7 mouse cellular contexts compared by ENCODE assay signal in the genomic region with DNA sequence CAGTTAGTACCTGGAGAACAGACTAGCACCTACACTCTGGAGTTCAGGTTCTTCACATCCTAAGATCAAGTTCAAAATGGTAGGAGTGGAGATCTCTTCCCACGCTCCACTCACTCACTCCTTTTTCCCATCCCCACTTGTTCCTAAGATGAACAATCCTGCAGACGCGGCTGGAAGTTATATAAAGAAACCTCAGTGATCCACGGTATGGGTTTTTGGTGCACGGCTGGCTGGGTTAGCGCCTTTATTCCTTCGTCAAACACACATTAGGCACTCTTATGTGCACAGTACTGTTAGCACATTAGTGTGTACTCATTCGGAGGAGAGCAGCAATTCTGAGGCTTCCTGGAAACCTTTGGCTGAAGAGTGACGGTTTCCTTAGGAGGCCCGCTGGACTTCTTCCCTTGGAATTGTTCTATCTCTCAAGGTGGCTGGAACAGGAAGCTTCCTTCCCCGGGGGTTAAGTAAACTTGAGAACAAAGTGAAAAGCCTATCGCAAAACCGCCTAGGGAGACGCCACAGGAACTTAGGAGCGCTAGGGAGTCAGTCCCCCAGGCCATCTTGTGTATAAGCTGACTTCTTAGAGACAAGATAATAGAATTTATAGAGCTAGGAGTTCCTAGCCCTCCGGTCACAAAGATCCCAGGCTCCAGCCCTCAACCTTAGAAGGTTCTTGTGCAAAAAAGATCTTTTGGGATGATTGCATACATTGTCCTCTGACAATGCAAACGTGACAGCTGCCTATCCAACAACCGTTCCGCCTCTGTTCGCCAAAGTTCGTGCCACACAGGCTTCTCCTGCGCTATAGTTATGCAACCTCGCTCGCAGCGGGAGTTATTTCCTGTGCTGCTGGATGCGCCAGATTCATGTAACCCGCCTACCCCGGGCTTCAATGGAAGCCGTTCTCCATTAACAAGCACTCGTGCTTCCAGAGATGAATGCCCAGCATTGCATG. TPM values are rescaled to one million over a fixed set of nuclear protein-coding genes. Genes with fewer than 3 reads are reported as not detected.
A peak's percentile ranks its signal among the peaks of the same experiment; 100 is the strongest.
DNase-seq lines count a peak whose midpoint lies in the region; ATAC-seq and TF ChIP-seq lines count a peak whose summit lies in the region.

No protein-coding gene starts in this region.

- H3K4me2 ChIP-seq in embryonic facial prominence, embryonic 13.5 days, result peak overlapping the region; percentile 73
- H3K4me2 ChIP-seq in limb, embryonic 12.5 days, result peak overlapping the region; percentile 76
- H3K4me2 ChIP-seq in midbrain, embryonic 13.5 days (replicated peaks), result peak overlapping the region; percentile 76

- TF ChIP-seq POLR2A in bone marrow, adult 2 months (IDR thresholded peaks at IDR 0.05; ENCODE audit: borderline replicate concordance, control insufficient read depth, low read depth, low read length), result no peak
- peak; percentile 36; the same call in 1 of the 2 replicates for TF ChIP-seq POLR2A in heart, adult 2 months (IDR thresholded peaks at IDR 0.05; ENCODE audit: insufficient read depth, low read depth, low read length)

- peak overlapping the region; percentile 93 for H3K27ac ChIP-seq in bone marrow, adult 2 months (ENCODE audit: control insufficient read depth, insufficient read depth, low read depth, low read length, poor library complexity)
- peak overlapping the region; percentile 100 for H3K27ac ChIP-seq in embryonic facial prominence, embryonic 13.5 days
- peak overlapping the region; percentile 96 for H3K27ac ChIP-seq in heart, adult 2 months
- peak overlapping the region; percentile 100 for H3K27ac ChIP-seq in limb, embryonic 12.5 days
- H3K27ac ChIP-seq in midbrain, embryonic 13.5 days, result peak overlapping the region; percentile 99

- no peaks in the 10 kb centered on the region for H3K9me3 ChIP-seq in embryonic facial prominence, embryonic 13.5 days
- H3K9me3 ChIP-seq in limb, embryonic 12.5 days, result no peaks in the 10 kb centered on the region
- H3K9me3 ChIP-seq in midbrain, embryonic 13.5 days, result no peaks in the 10 kb centered on the region

- DNase-seq in heart, adult 2 months, result peak; percentile 82 to 86
- DNase-seq in kidney, adult 8-10 months, result peak; percentile 75 to 78
- DNase-seq in spleen, postnatal 36 days (ENCODE audit: low spot score in 2 of 2), result peak; percentile 11 to 44

- peak overlapping the region; percentile 100 for H3K9ac ChIP-seq in embryonic facial prominence, embryonic 13.5 days
- peak overlapping the region; percentile 29 for H3K9ac ChIP-seq in heart, adult 2 months (ENCODE audit: low read depth, low read length)
- peak overlapping the region; percentile 99 for H3K9ac ChIP-seq in limb, embryonic 12.5 days (replicated peaks)
- H3K9ac ChIP-seq in midbrain, embryonic 13.5 days (replicated peaks), result peak overlapping the region; percentile 99

- H3K4me1 ChIP-seq in bone marrow, adult 2 months (ENCODE audit: control insufficient read depth, insufficient read depth, low read length), result no peaks in the 10 kb centered on the region
- peaks cover 13% of the 10 kb centered on the region for H3K4me1 ChIP-seq in embryonic facial prominence, embryonic 13.5 days
- peaks cover 8% of the 10 kb centered on the region for H3K4me1 ChIP-seq in heart, adult 2 months (ENCODE audit: control insufficient read depth, insufficient read depth, low read length)
- H3K4me1 ChIP-seq in limb, embryonic 12.5 days (replicated peaks), result peaks cover 9% of the 10 kb centered on the region
- peaks cover 25% of the 10 kb centered on the region for H3K4me1 ChIP-seq in midbrain, embryonic 13.5 days (replicated peaks)

- TF ChIP-seq CTCF in bone marrow, adult 2 months (IDR thresholded peaks at IDR 0.05; ENCODE audit: control insufficient read depth, insufficient read depth, low read length), result no peak
- no peak for TF ChIP-seq CTCF in heart, adult 2 months (IDR thresholded peaks at IDR 0.05)

- intact Hi-C loops in heart, adult 2 months (cut with DNase I), result loop anchor here (2.0 to 5.0 kb wide), 5 partner anchors 38 to 219 kb away; no protein-coding TSS in a partner anchor

- peak; percentile 50; the same call in 1 of the 2 replicates for ATAC-seq in embryonic facial prominence, embryonic 13.5 days (ENCODE audit: insufficient number of reproducible peaks, insufficient read depth, low FRiP score, low TSS enrichment, low read depth)
- ATAC-seq in limb, embryonic 12.5 days (ENCODE audit: insufficient number of reproducible peaks, insufficient read depth, low FRiP score, low TSS enrichment, low read depth), result peak; percentile 68
- ATAC-seq in midbrain, embryonic 13.5 days, result peak; percentile 59

- H3K79me2 ChIP-seq in heart, adult 2 months (replicated peaks; ENCODE audit: control insufficient read depth, insufficient read depth, low read length), result peaks cover 3% of the 10 kb centered on the region; the same call in 1 of the 2 replicates

- 0 out of 2 replicates have a peak, but pooled peaks have one; percentile 5 for TF ChIP-seq EP300 in heart, adult 2 months (IDR thresholded peaks at IDR 0.05; ENCODE audit: insufficient read depth, low read depth, low read length)

- WGBS in bone marrow, adult 2 months, result 21% methylated on average over 30 of the region's 30 CpGs
- WGBS in embryonic facial prominence, embryonic 13.5 days, result 5% methylated on average over 30 of the region's 30 CpGs
- WGBS in heart, adult 2 months, result 12% methylated on average over 30 of the region's 30 CpGs
- 7% methylated on average over 30 of the region's 30 CpGs for WGBS in limb, embryonic 12.5 days
- WGBS in midbrain, embryonic 13.5 days, result 3% methylated on average over 30 of the region's 30 CpGs

- H3K27me3 ChIP-seq in embryonic facial prominence, embryonic 13.5 days, result no peaks in the 10 kb centered on the region
- no peaks in the 10 kb centered on the region for H3K27me3 ChIP-seq in heart, adult 2 months (ENCODE audit: control insufficient read depth, insufficient read depth, low read length)
- no peaks in the 10 kb centered on the region for H3K27me3 ChIP-seq in limb, embryonic 12.5 days
- H3K27me3 ChIP-seq in midbrain, embryonic 13.5 days, result peaks cover 8% of the 10 kb centered on the region; the same call in 1 of the 2 replicates

- H3K36me3 ChIP-seq in embryonic facial prominence, embryonic 13.5 days, result no peaks in the 10 kb centered on the region
- peaks cover 5% of the 10 kb centered on the region for H3K36me3 ChIP-seq in heart, adult 2 months (ENCODE audit: control insufficient read depth, insufficient read depth, low read length)
- H3K36me3 ChIP-seq in limb, embryonic 12.5 days, result no peaks in the 10 kb centered on the region
- no peaks in the 10 kb centered on the region for H3K36me3 ChIP-seq in midbrain, embryonic 13.5 days

- H3K4me3 ChIP-seq in bone marrow, adult 2 months (replicated peaks; ENCODE audit: control insufficient read depth, low read depth, low read length), result peak overlapping the region; percentile 87
- peak overlapping the region; percentile 91 for H3K4me3 ChIP-seq in embryonic facial prominence, embryonic 13.5 days
- H3K4me3 ChIP-seq in heart, adult 2 months, result peak overlapping the region; percentile 70
- peak overlapping the region; percentile 98 for H3K4me3 ChIP-seq in limb, embryonic 12.5 days (replicated peaks)
- peak overlapping the region; percentile 91 for H3K4me3 ChIP-seq in midbrain, embryonic 13.5 days (replicated peaks)

RNA-seq across cellular contexts. Expression of gene Spred1, which starts 1.6 kb away (rescaled TPM):
- 3.2 and 5.6 TPM in 2 replicates for polyA plus RNA-seq in bone marrow, adult 2 months (2011; ENCODE audit: insufficient read depth, insufficient read length, low replicate concordance, missing spikeins)
- 13.6 and 20.7 TPM in 2 replicates for polyA plus RNA-seq in embryonic facial prominence, embryonic 13.5 days (2015; fragmentation: Nextera tagmentation; extraction: Ambion mirVana)
- 10 to 100 TPM; 14.0 to 15.6 TPM for total RNA-seq in heart, adult 2 months (2021)
- polyA plus RNA-seq in heart, adult 2 months (2012; rRNA removed), result 3.7 and 7.5 TPM in 2 replicates
- polyA plus RNA-seq in limb, embryonic 12.5 days (2016; fragmentation: Nextera tagmentation; extraction: Ambion mirVana), result 23.7 and 25.1 TPM in 2 replicates
- polyA plus RNA-seq in midbrain, embryonic 13.5 days (2015; fragmentation: Nextera tagmentation; extraction: Ambion mirVana), result 7.4 and 7.9 TPM in 2 replicates

Comparison
In these comparisons a context has a peak if more than half of its experiments do, and no peak if none do; other contexts are left out.
1. Peak in every context shown above with its lines: DNase-seq, ATAC-seq, H3K4me3 ChIP-seq and H3K27ac ChIP-seq.
2. H3K9ac ChIP-seq: peak in every context shown above with its lines; median percentile 100 in embryonic facial prominence, embryonic 13.5 days; 99 in limb, embryonic 12.5 days; 99 in midbrain, embryonic 13.5 days; 29 in heart, adult 2 months.
3. DNase-seq: peak in every context shown above with its lines; median percentile 84 in heart, adult 2 months; 76 in kidney, adult 8-10 months; 28 in spleen, postnatal 36 days.